Mouse (Mus musculus) heart, adult 10 weeks (tissue): ENCODE results near the gene Gm28539. TPM values are rescaled to one million over a fixed set of nuclear protein-coding genes. Genes with fewer than 3 reads are reported as not detected.

Source experiments
- polyA plus RNA-seq: library from polyadenylated mRNA; stranded (reverse); fragments of 350-450 nt; fragmentation: Illumina TruSeq; extraction: RNeasy Lipid Tissue Mini Kit (QIAGEN cat#74804); gene quantifications from one replicate; pipeline ENCODE4 v1.2.3, GENCODE M21; 2014; ENCODE audit warnings: low read depth, low replicate concordance

Gene Gm28539
- polyA plus RNA-seq = not detected

DNA sequence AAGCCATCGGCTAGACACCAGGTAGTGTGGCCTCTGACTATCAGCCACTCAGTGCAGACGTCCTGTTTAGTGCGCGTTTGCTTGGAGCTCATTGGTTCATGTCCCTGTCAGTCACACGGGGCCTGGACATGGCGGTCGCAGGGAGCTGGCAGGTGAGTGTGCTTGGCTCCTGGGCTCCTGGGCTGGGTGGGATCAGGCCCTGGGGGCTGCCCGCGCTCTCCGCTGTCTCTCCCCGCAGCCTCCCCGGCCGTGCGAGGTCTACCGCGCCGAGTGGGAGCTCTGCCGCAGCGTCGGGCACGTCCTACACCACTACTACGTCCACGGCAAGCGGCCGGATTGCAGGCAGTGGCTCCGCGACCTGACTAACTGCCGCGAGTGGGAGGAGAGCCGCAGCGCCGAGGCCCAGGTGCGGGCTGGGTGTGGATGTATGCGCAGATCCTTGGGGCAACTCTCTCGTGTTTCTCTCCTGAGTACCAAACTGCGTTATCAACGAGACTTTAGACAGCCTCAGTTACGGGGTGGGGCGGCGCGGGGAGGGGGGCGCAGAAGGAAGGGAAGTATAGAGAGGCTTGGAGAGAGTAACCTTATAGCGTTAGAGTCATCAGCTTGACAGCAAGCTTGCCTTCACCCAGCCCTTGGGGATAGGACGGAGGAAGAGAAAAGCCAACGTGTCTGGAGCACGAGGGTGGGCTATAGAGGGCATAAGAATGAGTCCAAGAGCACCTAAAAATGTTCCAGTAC, at the start of gene Gm28539, which contains the start of gene 2510002D24Rik:
Gene Gm28539 (plus strand): TSS at position 117 of the 741 bp plus-strand sequence.
Gene 2510002D24Rik (plus strand): TSS at position 111 of the 741 bp plus-strand sequence.

GRCm38 (mm10) chr16:18811468-18812384, 24.7 kb upstream of the Gm28539 start, which contains the start of the genes Ufd1 and Cdc45:
TSS of gene Ufd1 (plus strand) at chr16:18811779.
TSS of gene Cdc45 (minus strand) at chr16:18811987.

GRCm38 (mm10) chr16:18876442-18877308, 40.3 kb downstream of the Gm28539 start, which contains the start of the genes Mrpl40 and Hira:
TSS of gene Mrpl40 (minus strand) at chr16:18876862.
TSS of gene Hira (plus strand) at chr16:18877037.

Other genes starting within 250 kb of the Gm28539 start
- 0.71 TPM for gene Tbx1, start 245.9 kb upstream of the Gm28539 start, polyA plus RNA-seq
- gene Gp1bb, start 214.2 kb upstream of the Gm28539 start, polyA plus RNA-seq = not detected
- gene Gm49601, start 210.2 kb upstream of the Gm28539 start, polyA plus RNA-seq = 2.8 TPM
- gene Sept5, start 206.6 kb upstream of the Gm28539 start, polyA plus RNA-seq = 5.7 TPM
- 28.2 TPM for gene Cldn5, start 59.7 kb upstream of the Gm28539 start, polyA plus RNA-seq
- 56.4 TPM for gene Ufd1, start 24.8 kb upstream of the Gm28539 start, polyA plus RNA-seq
- 4.1 TPM for gene Cdc45, start 24.6 kb upstream of the Gm28539 start, polyA plus RNA-seq
- 31.7 TPM for gene 2510002D24Rik, start within 50 bp of the Gm28539 start, polyA plus RNA-seq
- gene Mrpl40, start 40.3 kb downstream of the Gm28539 start, polyA plus RNA-seq = 67.6 TPM
- 16.6 TPM for gene Hira, start 40.5 kb downstream of the Gm28539 start, polyA plus RNA-seq